Mouse (Mus musculus): Measurements from ENCODE around the gene Zfp146. TPM values are rescaled to one million over a fixed set of nuclear protein-coding genes. Genes with fewer than 3 reads are reported as not detected.
"Not testable (repeated sequence)": the region's sequence is repeated elsewhere in the genome, so short reads cannot be mapped to it uniquely, and the experiment has no call there.

Gene Zfp146
- polyA plus RNA-seq, 1 experiment from 2014 or later = 17.8 TPM

GRCm38 (mm10) chr7:30188344-30189115 lies 19.0 kb upstream of the Zfp146 start:
- no peaks in the 10 kb centered on the region for H3K27me3 ChIP-seq
- peaks cover 74% of the 10 kb centered on the region for H3K36me3 ChIP-seq
- no peak overlapping the region for H3K4me2 ChIP-seq
- no peaks in the 10 kb centered on the region for H3K9me3 ChIP-seq (replicated peaks)
- 71% methylated on average over 12 of the region's 12 CpGs for WGBS
- H3K27ac ChIP-seq = no peak overlapping the region
- H3K4me3 ChIP-seq (replicated peaks) = no peak overlapping the region
- H3K9ac ChIP-seq = no peak overlapping the region
- no peak for ATAC-seq (replicated peaks; ENCODE audit: low FRiP score)
- H3K4me1 ChIP-seq = peaks cover 24% of the 10 kb centered on the region

- Histone ChIP-seq H3K27me3 (no peaks in the 10 kb centered on the region), H3K9ac (peak overlapping the region; percentile 39; the same call in 1 of the 2 replicates), H3K4me3 (replicated peaks) (peak overlapping the region; percentile 32; the same call in 1 of the 2 replicates), H3K9me3 (replicated peaks) (no peaks in the 10 kb centered on the region), H3K4me1 (peaks cover 8% of the 10 kb centered on the region), H3K27ac (no peak overlapping the region), H3K36me3 (peaks cover 45% of the 10 kb centered on the region), H3K4me2 (peak overlapping the region; percentile 60)
- WGBS = 74% methylated on average over 13 of the region's 13 CpGs
- no peak for ATAC-seq (replicated peaks; ENCODE audit: low FRiP score)
Observed at GRCm38 (mm10) chr7:30184641-30185348, 15.2 kb upstream of the Zfp146 start.

GRCm38 (mm10) chr7:30183879-30184289 lies 14.3 kb upstream of the Zfp146 start, which contains the start of gene Cox7a1:
Gene Cox7a1, plus strand, starts transcription at chr7:30184144.
- no peaks in the 10 kb centered on the region for H3K27me3 ChIP-seq
- 0 out of 2 replicates have a peak within 1 kb of the TSS, but pooled peaks have one; percentile 48 for H3K27ac ChIP-seq
- H3K4me3 ChIP-seq (replicated peaks) = peak within 1 kb of the TSS; percentile 32
- 1% methylated on average over 11 of the region's 11 CpGs for WGBS
- peaks cover 44% of the 10 kb centered on the region for H3K36me3 ChIP-seq
- peak within 1 kb of the TSS; percentile 39 for H3K9ac ChIP-seq
- peak; percentile 71; the same call in 1 of the 2 replicates for ATAC-seq (replicated peaks; ENCODE audit: low FRiP score)
- peak within 1 kb of the TSS; percentile 60 for H3K4me2 ChIP-seq
- no peaks in the 10 kb centered on the region for H3K9me3 ChIP-seq (replicated peaks)
- peaks cover 8% of the 10 kb centered on the region for H3K4me1 ChIP-seq

- not testable (repeated sequence) for H3K4me2 ChIP-seq; H3K4me1 ChIP-seq; H3K27ac ChIP-seq; H3K9me3 ChIP-seq (replicated peaks); H3K9ac ChIP-seq; H3K4me3 ChIP-seq (replicated peaks); H3K27me3 ChIP-seq; ATAC-seq (replicated peaks; ENCODE audit: low FRiP score)
- H3K36me3 ChIP-seq = peaks cover 44% of the 10 kb centered on the region
- WGBS = 82% methylated on average over 6 of the region's 7 CpGs
Observed at GRCm38 (mm10) chr7:30183189-30183588, 13.6 kb upstream of the Zfp146 start.

GRCm38 (mm10) chr7:30181929-30182328 lies 12.4 kb upstream of the Zfp146 start:
- not testable (repeated sequence) for H3K27ac ChIP-seq; H3K4me3 ChIP-seq (replicated peaks); ATAC-seq (replicated peaks; ENCODE audit: low FRiP score); H3K4me2 ChIP-seq; H3K4me1 ChIP-seq; H3K9me3 ChIP-seq (replicated peaks); H3K27me3 ChIP-seq; H3K9ac ChIP-seq
- WGBS = 92% methylated on average over 10 of the region's 10 CpGs
- peaks cover 41% of the 10 kb centered on the region for H3K36me3 ChIP-seq

- H3K9ac ChIP-seq = no peak overlapping the region
- no peak overlapping the region for H3K4me2 ChIP-seq
- H3K27me3 ChIP-seq = no peaks in the 10 kb centered on the region
- no peak overlapping the region for H3K4me3 ChIP-seq (replicated peaks)
- peaks cover 41% of the 10 kb centered on the region for H3K36me3 ChIP-seq
- no peak overlapping the region for H3K27ac ChIP-seq
- peaks cover 8% of the 10 kb centered on the region for H3K4me1 ChIP-seq
- ATAC-seq (replicated peaks; ENCODE audit: low FRiP score) = no peak
- no peaks in the 10 kb centered on the region for H3K9me3 ChIP-seq (replicated peaks)
- WGBS = 4% methylated on average over 4 of the region's 4 CpGs
Observed at GRCm38 (mm10) chr7:30181308-30181707, 11.8 kb upstream of the Zfp146 start.

GRCm38 (mm10) chr7:30178256-30178655 lies 8.7 kb upstream of the Zfp146 start:
- H3K9ac ChIP-seq = no peak overlapping the region
- 88% methylated on average over 11 of the region's 11 CpGs for WGBS
- H3K4me1 ChIP-seq = no peaks in the 10 kb centered on the region
- H3K4me3 ChIP-seq (replicated peaks) = no peak overlapping the region
- H3K27ac ChIP-seq = no peak overlapping the region
- no peak for ATAC-seq (replicated peaks; ENCODE audit: low FRiP score)
- H3K4me2 ChIP-seq = no peak overlapping the region
- no peaks in the 10 kb centered on the region for H3K9me3 ChIP-seq (replicated peaks)
- H3K36me3 ChIP-seq = peaks cover 36% of the 10 kb centered on the region
- H3K27me3 ChIP-seq = no peaks in the 10 kb centered on the region

GRCm38 (mm10) chr7:30176474-30176873 lies 6.9 kb upstream of the Zfp146 start:
- H3K4me2 ChIP-seq = no peak overlapping the region
- peaks cover 36% of the 10 kb centered on the region for H3K36me3 ChIP-seq
- no peak for ATAC-seq (replicated peaks; ENCODE audit: low FRiP score)
- 75% methylated on average over 12 of the region's 12 CpGs for WGBS
- no peak overlapping the region for H3K9ac ChIP-seq
- no peak overlapping the region for H3K27ac ChIP-seq
- H3K27me3 ChIP-seq = no peaks in the 10 kb centered on the region
- H3K9me3 ChIP-seq (replicated peaks) = no peaks in the 10 kb centered on the region
- H3K4me1 ChIP-seq = no peaks in the 10 kb centered on the region
- no peak overlapping the region for H3K4me3 ChIP-seq (replicated peaks)

- WGBS = 19% methylated on average over 11 of the region's 11 CpGs
- H3K36me3 ChIP-seq = peaks cover 29% of the 10 kb centered on the region
- peaks cover 10% of the 10 kb centered on the region for H3K4me1 ChIP-seq
- peaks cover 17% of the 10 kb centered on the region for H3K9me3 ChIP-seq (replicated peaks)
- H3K4me3 ChIP-seq (replicated peaks) = peak overlapping the region; percentile 69
- peak overlapping the region; percentile 51 for H3K9ac ChIP-seq
- ATAC-seq (replicated peaks; ENCODE audit: low FRiP score) = peak; percentile 54
- peak overlapping the region; percentile 94 for H3K27ac ChIP-seq
- peak overlapping the region; percentile 73 for H3K4me2 ChIP-seq
- no peaks in the 10 kb centered on the region for H3K27me3 ChIP-seq
Observed at GRCm38 (mm10) chr7:30170283-30170951, 867 bp upstream of the Zfp146 start.

- peak overlapping the region; percentile 73 for H3K4me2 ChIP-seq
- ATAC-seq (replicated peaks; ENCODE audit: low FRiP score) = peak; percentile 40
- H3K4me3 ChIP-seq (replicated peaks) = peak overlapping the region; percentile 69
- peaks cover 10% of the 10 kb centered on the region for H3K4me1 ChIP-seq
- peak overlapping the region; percentile 72 for H3K9ac ChIP-seq
- H3K27me3 ChIP-seq = no peaks in the 10 kb centered on the region
- H3K27ac ChIP-seq = peak overlapping the region; percentile 94
- 1% methylated on average over 21 of the region's 21 CpGs for WGBS
- peaks cover 42% of the 10 kb centered on the region for H3K36me3 ChIP-seq
- H3K9me3 ChIP-seq (replicated peaks) = peaks cover 26% of the 10 kb centered on the region
Observed at GRCm38 (mm10) chr7:30168914-30169582, 502 bp downstream of the Zfp146 start.

GRCm38 (mm10) chr7:30164745-30165144 lies 4.8 kb downstream of the Zfp146 start:
- H3K36me3 ChIP-seq = peaks cover 83% of the 10 kb centered on the region

More at GRCm38 (mm10) chr7:30164745-30165144, 4.8 kb downstream of the Zfp146 start:
- Histone ChIP-seq H3K4me1 (no peaks in the 10 kb centered on the region), H3K27ac (no peak overlapping the region), H3K9ac (no peak overlapping the region), H3K27me3 (no peaks in the 10 kb centered on the region), H3K9me3 (replicated peaks) (peaks cover 66% of the 10 kb centered on the region), H3K4me3 (replicated peaks) (no peak overlapping the region), H3K4me2 (no peak overlapping the region)
- ATAC-seq (replicated peaks; ENCODE audit: low FRiP score) = no peak
- WGBS = 97% methylated on average over 2 of the region's 2 CpGs
